Mouse (Mus musculus): ENCODE measurements at regions not wholly inside any gene's neighbourhood (a gene's known extent, or its start where the extent isn't known, plus 50 kb on each side); places are given as distances from the start of the nearest gene placed in this dataset.

GRCm38 (mm10) chr13:52015066-52015465 lies 168.6 kb downstream of the Gadd45g start:
- DNase-seq (ENCODE audit: low spot score in 2 of 2), result no peak

GRCm38 (mm10) chr13:52015496-52015895 lies 169.0 kb downstream of the Gadd45g start:
- DNase-seq (ENCODE audit: low spot score in 2 of 2), result no peak

GRCm38 (mm10) chr13:52017598-52018190 lies 171.2 kb downstream of the Gadd45g start:
- DNase-seq (ENCODE audit: low spot score in 2 of 2), result peak in 1 of 2 experiments; percentile 26

GRCm38 (mm10) chr13:52019647-52020046 lies 173.2 kb downstream of the Gadd45g start:
- no peak for DNase-seq (ENCODE audit: low spot score in 2 of 2)

DNA sequence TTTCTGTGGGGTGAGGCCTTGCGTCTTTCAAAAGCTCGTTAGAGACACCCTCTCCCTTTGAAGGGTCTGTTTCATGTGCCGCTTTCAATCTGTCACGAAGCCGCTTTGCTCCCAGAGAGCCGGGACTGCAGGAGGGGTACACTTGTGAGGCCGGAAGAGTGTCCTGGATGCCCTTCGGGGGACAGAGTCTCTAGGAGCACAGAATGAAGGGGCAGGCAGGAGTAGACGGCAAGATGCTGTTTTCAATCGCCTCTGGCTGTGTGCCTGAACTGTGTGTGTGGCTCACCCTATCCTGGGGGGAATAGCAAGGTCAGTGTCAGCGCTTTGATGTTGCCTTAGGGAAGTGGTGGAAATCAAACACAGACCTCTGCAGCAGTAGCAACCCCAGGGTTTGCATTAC lies 174.7 kb downstream of the Gadd45g start:
- DNase-seq (ENCODE audit: low spot score in 2 of 2), result no peak

DNA sequence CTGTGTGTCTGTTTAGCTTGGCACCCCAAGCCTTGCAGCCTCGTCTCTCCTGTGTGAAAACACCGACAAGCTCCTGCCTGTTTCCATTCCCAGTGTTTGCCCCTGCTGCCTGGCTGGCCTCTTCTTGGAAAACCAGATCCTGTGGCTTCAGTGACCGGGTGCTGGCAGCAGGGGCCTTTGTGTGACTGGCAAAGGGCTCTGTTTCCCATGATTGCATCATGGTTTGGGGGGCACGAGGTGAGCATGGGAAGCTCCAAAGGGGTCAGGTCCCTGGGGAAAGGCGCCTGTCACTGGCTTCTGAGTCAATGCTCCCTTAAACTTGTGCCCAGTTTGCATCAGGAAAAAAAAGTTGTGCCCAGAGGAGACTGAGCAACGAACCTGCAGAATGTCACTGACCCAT lies 175.3 kb downstream of the Gadd45g start:
- no peak for DNase-seq (ENCODE audit: low spot score in 2 of 2)

DNA sequence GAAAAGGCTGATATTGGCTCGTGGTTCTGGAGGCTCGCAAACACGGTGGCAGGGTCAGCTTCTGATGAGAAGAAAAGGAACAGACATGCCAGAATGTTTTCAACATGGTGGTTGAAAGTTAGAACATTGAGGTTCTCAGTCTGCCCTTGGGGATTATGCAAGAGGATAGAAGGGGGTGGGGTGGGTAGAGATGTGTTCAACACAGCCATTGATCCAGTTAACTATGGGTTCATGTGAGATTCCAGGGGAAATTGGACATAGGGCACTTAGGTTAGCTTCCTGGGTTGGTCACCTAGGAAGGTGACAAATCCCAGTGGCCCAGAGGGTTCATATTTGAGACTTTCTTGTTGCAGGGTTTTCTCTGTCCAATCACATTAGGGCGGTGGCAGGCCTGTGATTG lies 176.1 kb downstream of the Gadd45g start:
- no peak for DNase-seq (ENCODE audit: low spot score in 2 of 2)

DNA sequence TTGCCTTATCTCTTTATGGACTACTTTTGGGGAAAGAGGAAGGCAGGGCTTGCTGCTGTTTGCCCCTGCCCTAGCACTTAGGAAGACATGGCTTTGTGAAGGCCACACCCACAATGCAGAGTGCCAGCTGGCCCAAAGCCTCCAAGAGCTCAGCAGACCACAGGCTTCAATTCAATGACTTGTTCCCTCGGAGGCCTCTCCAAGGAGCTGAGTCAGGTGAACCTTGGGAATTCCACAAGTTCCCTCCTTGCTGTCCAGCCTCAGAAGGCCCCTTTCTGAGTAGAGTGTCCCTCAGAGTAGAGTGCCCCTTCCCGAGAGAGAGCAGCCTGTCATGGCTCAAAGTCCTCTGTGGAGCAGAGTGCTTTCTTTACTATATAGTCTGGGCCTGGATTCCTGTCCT lies 177.9 kb downstream of the Gadd45g start:
- DNase-seq (ENCODE audit: low spot score in 2 of 2), result no peak

DNA sequence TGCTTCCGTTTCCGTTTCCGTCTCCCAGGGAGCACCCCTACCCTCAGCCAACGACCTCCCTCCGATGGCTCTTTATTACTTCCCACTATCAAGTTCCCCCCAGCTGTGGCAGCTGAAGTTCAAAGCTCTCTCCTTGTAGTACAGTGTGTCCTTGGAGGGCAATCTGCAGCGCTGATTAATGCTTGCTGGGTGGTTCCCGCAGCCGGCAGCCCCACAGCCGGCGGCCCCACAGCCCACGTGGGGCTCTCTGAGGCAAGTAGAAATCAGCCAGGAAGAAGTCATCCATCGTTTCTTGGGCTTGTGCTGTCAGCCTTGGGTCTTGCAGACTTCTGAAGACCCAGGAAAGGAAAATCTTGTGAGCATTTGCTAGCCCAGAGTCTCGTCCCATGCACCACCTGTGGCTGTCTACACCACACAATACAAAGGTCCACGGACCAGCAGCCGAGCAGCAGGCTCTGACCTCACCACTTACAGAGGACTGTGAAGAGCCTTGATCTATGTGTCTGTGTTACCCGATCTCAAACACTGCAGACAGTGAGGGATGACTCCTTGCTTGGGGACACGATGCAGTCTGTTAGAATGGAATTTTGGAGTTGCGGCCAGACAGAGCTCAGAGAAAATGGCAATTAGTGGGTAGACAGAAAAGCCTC lies 178.5 kb downstream of the Gadd45g start:
- no peak for DNase-seq (ENCODE audit: low spot score in 2 of 2)

- no peak for DNase-seq (ENCODE audit: low spot score in 2 of 2)
These were observed 179.0 kb downstream of the Gadd45g start for GRCm38 (mm10) chr13:52025482-52025848.

- DNase-seq (ENCODE audit: low spot score in 2 of 2), result no peak
These were observed 179.8 kb downstream of the Gadd45g start for GRCm38 (mm10) chr13:52026291-52026690.

- no peak for DNase-seq (ENCODE audit: low spot score in 2 of 2)
These were observed 183.5 kb downstream of the Gadd45g start for GRCm38 (mm10) chr13:52029868-52030422.

DNA sequence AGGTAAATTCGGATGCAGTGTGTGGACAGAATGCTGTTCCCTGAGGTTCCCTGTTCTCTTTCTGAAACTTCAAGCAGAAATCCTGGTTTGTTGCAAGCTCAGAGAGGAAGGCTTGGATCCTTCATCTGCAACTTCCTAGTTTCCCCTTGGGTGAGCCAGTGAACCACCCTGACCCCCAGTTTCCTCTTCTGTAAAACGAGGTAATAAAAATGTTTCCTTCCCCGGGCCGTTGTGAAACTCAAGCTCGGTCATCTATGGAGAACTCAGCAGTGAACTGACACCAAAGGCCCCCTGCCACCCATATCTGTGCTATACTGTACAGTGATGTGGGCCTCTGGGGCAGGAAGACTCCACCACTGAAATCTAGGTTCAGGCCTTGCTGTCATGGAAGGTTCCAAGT lies 185.0 kb downstream of the Gadd45g start:
- DNase-seq (ENCODE audit: low spot score in 2 of 2), result no peak

DNA sequence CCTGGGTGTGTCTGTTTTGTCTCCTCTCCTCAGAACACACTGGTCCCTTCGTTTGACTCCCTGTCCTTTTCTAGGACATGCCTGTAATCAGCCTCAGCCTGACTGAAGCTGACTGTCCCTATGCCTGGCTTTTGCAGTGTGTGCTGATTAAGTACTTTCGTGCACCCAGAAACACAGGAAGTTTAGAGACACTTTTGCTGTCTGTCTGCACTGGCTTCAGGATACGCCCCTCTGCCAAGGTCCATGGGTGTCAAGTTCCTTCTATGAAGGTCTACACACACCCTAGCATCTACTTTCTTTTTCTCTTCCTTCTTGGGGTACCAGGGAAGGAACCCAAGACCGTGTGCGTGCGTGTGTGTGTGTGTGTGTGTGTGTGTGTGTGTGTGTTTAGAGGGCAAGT lies 189.3 kb downstream of the Gadd45g start:
- DNase-seq (ENCODE audit: low spot score in 2 of 2), result no peak

DNA sequence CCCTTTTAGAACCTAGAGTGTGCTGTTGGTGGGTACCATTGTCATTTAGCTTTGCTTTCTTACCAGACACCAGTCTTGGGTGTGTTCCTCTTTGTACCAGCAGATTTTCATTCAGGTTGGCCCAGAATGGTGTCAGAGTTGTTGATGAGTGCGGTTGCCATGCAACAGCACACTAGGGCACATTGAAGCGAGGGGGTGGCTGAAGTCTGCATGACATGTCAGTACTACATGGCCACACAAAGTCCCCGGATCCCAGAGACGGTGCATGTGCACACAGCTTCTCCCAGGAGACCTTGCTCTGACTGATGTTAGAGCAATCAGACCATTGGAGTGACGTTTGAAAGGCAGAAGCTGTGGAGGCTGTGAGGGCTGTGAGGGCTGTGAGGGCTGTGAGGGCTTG lies 189.9 kb downstream of the Gadd45g start:
- no peak for DNase-seq (ENCODE audit: low spot score in 2 of 2)

DNA sequence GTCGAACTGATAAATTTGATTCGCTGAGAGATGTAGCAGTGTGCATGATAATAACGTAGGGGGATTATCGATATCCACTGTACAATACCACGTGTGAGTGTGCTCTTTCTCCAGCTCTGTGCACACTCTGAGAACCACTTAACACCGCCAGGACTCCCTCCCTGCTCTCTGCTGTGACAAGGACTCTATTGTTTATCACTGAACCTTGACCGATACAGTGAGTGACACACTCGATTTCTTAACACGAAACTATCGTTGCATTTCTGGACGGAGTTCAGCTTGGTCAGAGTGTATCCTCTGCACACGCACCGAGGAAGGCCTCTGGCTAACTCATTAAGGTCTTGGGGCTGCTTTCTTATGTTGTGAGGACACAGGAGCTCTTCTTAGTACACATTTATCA lies 190.7 kb downstream of the Gadd45g start:
- DNase-seq (ENCODE audit: low spot score in 2 of 2), result no peak

DNA sequence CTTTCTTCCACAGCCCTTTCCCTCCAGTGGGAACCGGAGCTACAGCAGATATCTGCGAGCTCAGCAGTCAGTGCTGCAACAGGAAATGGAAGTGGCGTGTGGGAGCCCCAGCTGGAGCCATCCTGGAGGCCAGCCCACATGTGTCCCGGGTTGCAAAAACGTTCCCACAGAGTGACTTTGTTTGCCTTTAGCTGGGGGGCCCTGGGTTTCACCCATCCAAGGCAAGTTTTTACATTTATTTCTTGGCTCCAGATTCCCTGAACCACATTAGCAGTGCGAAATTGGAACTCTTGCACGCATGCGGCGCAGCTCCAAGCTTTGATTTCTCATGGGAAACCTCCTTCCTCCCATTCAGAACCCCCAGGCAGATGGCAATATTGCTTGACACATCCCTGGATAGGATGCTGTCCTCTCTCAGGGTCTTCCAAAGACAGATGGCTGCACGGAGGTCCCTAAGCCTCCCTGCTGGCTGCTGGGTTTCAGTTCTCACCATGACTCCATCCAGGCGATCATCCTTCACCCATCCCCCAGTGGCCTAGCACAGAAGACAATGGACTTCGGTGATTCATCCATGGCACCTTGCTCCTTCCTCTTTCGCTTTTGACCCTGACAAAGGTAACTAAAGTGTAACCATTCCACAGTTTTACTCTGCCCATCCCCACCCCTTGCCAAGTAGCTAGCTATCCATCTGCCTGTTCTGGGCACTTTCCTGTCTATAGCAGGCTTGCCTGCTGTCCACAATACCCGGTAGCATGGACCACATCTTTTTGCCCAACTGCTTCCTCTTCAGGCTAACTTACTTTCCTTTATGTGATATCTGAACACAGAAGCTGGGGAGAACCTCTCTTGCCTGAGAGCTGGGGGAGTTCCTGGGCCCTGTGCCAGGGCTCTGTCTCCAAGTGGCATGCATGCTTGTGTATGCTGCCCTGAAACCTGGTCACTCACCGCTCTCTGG lies 195.3 kb downstream of the Gadd45g start:
- no peak for DNase-seq (ENCODE audit: low spot score in 2 of 2)

- no peak for DNase-seq (ENCODE audit: low spot score in 2 of 2)
These were observed 196.4 kb downstream of the Gadd45g start for GRCm38 (mm10) chr13:52042867-52043266.

- DNase-seq (ENCODE audit: low spot score in 2 of 2), result no peak
These were observed 197.4 kb downstream of the Gadd45g start for GRCm38 (mm10) chr13:52043916-52044315.

DNA sequence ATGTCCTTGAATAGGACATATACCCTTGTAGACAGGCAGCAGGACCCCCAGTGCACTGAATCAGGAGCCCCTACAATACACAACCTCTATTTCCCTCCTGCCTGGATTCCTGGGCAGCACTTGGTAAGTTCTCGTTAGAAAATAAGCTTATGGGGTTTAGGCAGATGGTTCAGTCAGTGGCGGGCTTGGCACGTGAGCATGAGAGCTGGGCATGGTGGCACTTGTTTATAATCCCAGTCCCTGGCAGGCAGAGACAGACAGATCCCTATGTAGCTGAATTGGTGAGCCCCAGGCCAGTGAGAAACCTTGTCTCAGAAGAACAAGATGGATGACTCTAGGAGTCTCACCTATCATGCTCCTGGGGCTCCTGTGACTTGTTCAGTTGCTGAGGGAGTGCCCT lies 198.9 kb downstream of the Gadd45g start:
- no peak for DNase-seq (ENCODE audit: low spot score in 2 of 2)

DNA sequence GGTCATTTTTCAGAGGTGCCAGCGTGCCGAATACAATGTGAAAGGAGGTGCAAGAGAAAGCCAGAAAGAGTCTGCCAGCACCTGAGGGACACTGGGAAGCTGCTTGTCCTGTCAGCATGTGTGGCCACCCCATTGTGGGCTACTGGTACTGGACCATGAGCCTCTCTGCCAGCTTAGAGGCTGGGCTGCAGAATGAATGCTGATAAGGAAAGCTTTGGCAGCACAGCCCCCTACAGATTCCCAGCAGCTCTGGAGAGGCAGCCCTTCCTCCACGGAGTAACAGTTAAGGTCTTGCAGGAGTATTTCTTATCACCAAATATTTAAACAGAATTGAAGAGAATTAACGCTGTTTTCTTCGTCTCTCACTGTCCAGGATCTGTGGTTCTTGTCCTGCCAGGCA lies 199.5 kb downstream of the Gadd45g start:
- no peak for DNase-seq (ENCODE audit: low spot score in 2 of 2)

GRCm38 (mm10) chr13:52046700-52047099 lies 200.2 kb downstream of the Gadd45g start:
- no peak for DNase-seq (ENCODE audit: low spot score in 2 of 2)
